Mouse (Mus musculus): ENCODE results near the gene Pfn2. TPM values are rescaled to one million over a fixed set of nuclear protein-coding genes. Genes with fewer than 3 reads are reported as not detected.
"Not testable (repeated sequence)": the region's sequence is repeated elsewhere in the genome, so short reads cannot be mapped to it uniquely, and the experiment has no call there.

Pfn2 gene
- total and polyA plus RNA-seq, 2 experiments from 2014 or later = 27.9 to 38.5 TPM

DNA sequence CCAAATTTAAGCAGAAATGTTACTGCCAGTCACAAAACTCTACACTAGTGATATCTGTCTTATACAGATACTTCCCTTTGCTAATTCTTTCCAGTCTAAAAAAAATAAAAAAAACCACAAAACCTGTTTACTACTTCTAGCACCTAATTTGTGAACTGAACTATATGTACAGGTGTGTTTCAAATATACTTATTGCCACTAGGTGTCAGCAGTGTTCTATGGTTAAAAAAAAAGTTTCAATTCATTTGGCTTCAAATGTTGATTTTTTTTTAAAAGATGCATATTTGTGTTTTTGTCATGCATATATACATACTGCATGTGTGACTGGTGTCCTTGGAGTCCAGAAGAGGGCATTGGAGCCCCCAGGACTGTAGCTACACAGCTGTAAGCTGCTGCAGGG is 4.1 kb downstream of the Pfn2 start:
- Histone ChIP-seq H3K9me3 (replicated peaks; ENCODE audit: control insufficient read depth, low read length) (0 out of 2 replicates have a peak, but pooled peaks cover 4% of the 10 kb centered on the region), H3K27me3 (ENCODE audit: control insufficient read depth, insufficient read depth, low read length) (no peaks in the 10 kb centered on the region), H3K4me3 (ENCODE audit: low read depth, low read length) (no peak overlapping the region), H3K9ac (replicated peaks; ENCODE audit: low read depth, low read length) (no peak overlapping the region), H3K4me2 (ENCODE audit: low read depth, low read length) (no peak overlapping the region), H3K27ac (ENCODE audit: low read depth) (no peak overlapping the region), H3K36me3 (replicated peaks; ENCODE audit: control insufficient read depth, insufficient read depth, low read length) (peaks cover 20% of the 10 kb centered on the region), H3K4me1 (ENCODE audit: control insufficient read depth, insufficient read depth) (peaks cover 13% of the 10 kb centered on the region; the same call in 1 of the 2 replicates)
- ATAC-seq (ENCODE audit: insufficient read depth, low read depth) (no peak), DNase-seq (ENCODE audit: low spot score) (peak; percentile 27)
- TF ChIP-seq CTCF (IDR thresholded peaks at IDR 0.05; ENCODE audit: low read depth) (peak; percentile 52), EP300 (IDR thresholded peaks at IDR 0.05; ENCODE audit: low read depth) (no peak)

- Histone ChIP-seq H3K4me1 (ENCODE audit: control insufficient read depth, insufficient read depth) (no peaks in the 10 kb centered on the region), H3K9me3 (replicated peaks; ENCODE audit: control insufficient read depth, low read length) (0 out of 2 replicates have a peak, but pooled peaks cover 4% of the 10 kb centered on the region), H3K36me3 (replicated peaks; ENCODE audit: control insufficient read depth, insufficient read depth, low read length) (peaks cover 27% of the 10 kb centered on the region), H3K9ac (replicated peaks; ENCODE audit: low read depth, low read length) (no peak overlapping the region), H3K4me2 (ENCODE audit: low read depth, low read length) (no peak overlapping the region), H3K27me3 (ENCODE audit: control insufficient read depth, insufficient read depth, low read length) (no peaks in the 10 kb centered on the region), H3K27ac (ENCODE audit: low read depth) (no peak overlapping the region), H3K4me3 (ENCODE audit: low read depth, low read length) (no peak overlapping the region)
- ATAC-seq (ENCODE audit: insufficient read depth, low read depth) (no peak), DNase-seq (ENCODE audit: low spot score) (no peak)
- WGBS = 84% methylated on average over 4 of the region's 4 CpGs
- TF ChIP-seq CTCF (IDR thresholded peaks at IDR 0.05; ENCODE audit: low read depth) = no peak
These were observed 11.0 kb downstream of the Pfn2 start for GRCm38 (mm10) chr3:57836911-57837310.

DNA sequence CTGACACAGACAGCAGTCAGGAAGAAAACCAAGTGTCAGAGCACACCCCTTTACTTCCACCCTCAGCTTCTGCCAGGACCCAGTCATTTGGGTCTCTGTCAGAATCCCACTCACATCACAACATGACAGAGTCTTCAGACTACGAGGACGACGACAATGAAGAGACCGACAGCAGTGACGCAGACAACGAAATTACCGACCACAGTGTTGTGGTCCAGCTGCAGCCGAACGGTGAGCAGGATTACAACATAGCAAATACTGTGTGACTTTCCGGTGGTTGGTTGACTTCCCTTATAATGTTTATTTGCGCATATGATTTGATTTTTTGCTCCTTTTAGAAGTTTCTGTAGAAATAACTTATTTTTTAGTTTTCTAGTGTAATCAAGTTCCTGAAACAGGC is 14.3 kb downstream of the Pfn2 start:
- H3K9me3 ChIP-seq (replicated peaks; ENCODE audit: control insufficient read depth, low read length) = no peaks in the 10 kb centered on the region
- no peak for TF ChIP-seq EP300 (IDR thresholded peaks at IDR 0.05; ENCODE audit: low read depth)
- no peak for TF ChIP-seq CTCF (IDR thresholded peaks at IDR 0.05; ENCODE audit: low read depth)
- no peak overlapping the region for H3K4me2 ChIP-seq (ENCODE audit: low read depth, low read length)
- no peak for ATAC-seq (ENCODE audit: insufficient read depth, low read depth)
- H3K27ac ChIP-seq (ENCODE audit: low read depth) = no peak overlapping the region
- WGBS = 86% methylated on average over 11 of the region's 11 CpGs
- H3K9ac ChIP-seq (replicated peaks; ENCODE audit: low read depth, low read length) = no peak overlapping the region
- peaks cover 16% of the 10 kb centered on the region for H3K36me3 ChIP-seq (replicated peaks; ENCODE audit: control insufficient read depth, insufficient read depth, low read length)
- DNase-seq (ENCODE audit: low spot score) = no peak
- H3K4me3 ChIP-seq (ENCODE audit: low read depth, low read length) = no peak overlapping the region
- no peaks in the 10 kb centered on the region for H3K4me1 ChIP-seq (ENCODE audit: control insufficient read depth, insufficient read depth)
- no peaks in the 10 kb centered on the region for H3K27me3 ChIP-seq (ENCODE audit: control insufficient read depth, insufficient read depth, low read length)

DNA sequence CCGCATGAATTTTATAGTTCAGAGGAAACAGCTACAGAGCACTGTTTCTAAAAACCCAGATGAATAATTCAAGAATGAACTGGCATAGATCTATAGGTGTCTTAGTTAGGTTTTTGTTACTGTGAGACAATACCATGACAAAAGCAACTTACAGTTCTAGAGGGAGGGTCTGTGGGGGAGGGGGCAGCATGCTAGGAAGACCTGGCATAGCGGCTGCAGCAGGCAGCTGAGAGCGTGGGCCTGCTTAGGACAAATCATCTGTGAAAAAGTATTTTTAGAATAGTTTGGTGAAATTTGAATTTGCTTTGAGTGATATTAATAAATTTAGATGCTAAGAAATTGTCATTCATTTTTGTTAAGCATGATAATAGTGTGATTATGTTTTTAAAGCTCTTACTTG is 22.0 kb downstream of the Pfn2 start:
- 93% methylated on average over 3 of the region's 3 CpGs for WGBS
- no peak overlapping the region for H3K27ac ChIP-seq (ENCODE audit: low read depth)
- H3K36me3 ChIP-seq (replicated peaks; ENCODE audit: control insufficient read depth, insufficient read depth, low read length) = peaks cover 34% of the 10 kb centered on the region; the same call in 1 of the 2 replicates
- H3K4me3 ChIP-seq (ENCODE audit: low read depth, low read length) = no peak overlapping the region
- ATAC-seq (ENCODE audit: insufficient read depth, low read depth) (no peak), DNase-seq (ENCODE audit: low spot score) (no peak)
- no peak overlapping the region for H3K9ac ChIP-seq (replicated peaks; ENCODE audit: low read depth, low read length)
- H3K9me3 ChIP-seq (replicated peaks; ENCODE audit: control insufficient read depth, low read length) = no peaks in the 10 kb centered on the region
- no peak overlapping the region for H3K4me2 ChIP-seq (ENCODE audit: low read depth, low read length)
- no peak for TF ChIP-seq EP300 (IDR thresholded peaks at IDR 0.05; ENCODE audit: low read depth)
- H3K4me1 ChIP-seq (ENCODE audit: control insufficient read depth, insufficient read depth) = no peaks in the 10 kb centered on the region
- no peaks in the 10 kb centered on the region for H3K27me3 ChIP-seq (ENCODE audit: control insufficient read depth, insufficient read depth, low read length)

DNA sequence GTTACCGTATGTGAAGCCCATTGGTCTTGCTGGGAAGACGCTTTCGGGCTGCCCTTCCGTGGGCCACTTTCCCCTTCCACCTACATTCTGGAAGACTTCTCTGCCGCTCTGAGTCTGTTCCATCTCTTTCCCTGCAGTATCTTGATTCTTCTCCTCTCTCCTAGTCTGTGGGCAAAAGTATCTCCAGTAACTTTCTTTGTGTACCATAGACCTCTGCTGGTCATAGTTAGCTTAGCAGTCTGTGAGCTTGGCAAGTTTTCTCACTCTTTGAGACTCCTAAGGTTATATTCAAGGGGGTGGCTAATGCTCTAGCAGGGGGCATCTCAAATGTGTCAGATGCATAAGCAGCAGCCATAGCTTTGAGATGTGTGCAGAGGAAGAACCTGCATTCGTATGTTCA is 32.4 kb downstream of the Pfn2 start:
- H3K4me1 ChIP-seq (ENCODE audit: control insufficient read depth, insufficient read depth) = no peaks in the 10 kb centered on the region
- WGBS = 74% methylated on average over 6 of the region's 6 CpGs
- TF ChIP-seq CTCF (IDR thresholded peaks at IDR 0.05; ENCODE audit: low read depth) (peak; percentile 68), EP300 (IDR thresholded peaks at IDR 0.05; ENCODE audit: low read depth) (no peak)
- H3K27ac ChIP-seq (ENCODE audit: low read depth) = no peak overlapping the region
- H3K9me3 ChIP-seq (replicated peaks; ENCODE audit: control insufficient read depth, low read length) = no peaks in the 10 kb centered on the region
- H3K27me3 ChIP-seq (ENCODE audit: control insufficient read depth, insufficient read depth, low read length) = no peaks in the 10 kb centered on the region
- no peak overlapping the region for H3K9ac ChIP-seq (replicated peaks; ENCODE audit: low read depth, low read length)
- H3K36me3 ChIP-seq (replicated peaks; ENCODE audit: control insufficient read depth, insufficient read depth, low read length) = peaks cover 4% of the 10 kb centered on the region; the same call in 1 of the 2 replicates
- ATAC-seq (ENCODE audit: insufficient read depth, low read depth) (peak; percentile 51), DNase-seq (ENCODE audit: low spot score) (peak; percentile 37)
- H3K4me3 ChIP-seq (ENCODE audit: low read depth, low read length) = no peak overlapping the region
- no peak overlapping the region for H3K4me2 ChIP-seq (ENCODE audit: low read depth, low read length)

DNA sequence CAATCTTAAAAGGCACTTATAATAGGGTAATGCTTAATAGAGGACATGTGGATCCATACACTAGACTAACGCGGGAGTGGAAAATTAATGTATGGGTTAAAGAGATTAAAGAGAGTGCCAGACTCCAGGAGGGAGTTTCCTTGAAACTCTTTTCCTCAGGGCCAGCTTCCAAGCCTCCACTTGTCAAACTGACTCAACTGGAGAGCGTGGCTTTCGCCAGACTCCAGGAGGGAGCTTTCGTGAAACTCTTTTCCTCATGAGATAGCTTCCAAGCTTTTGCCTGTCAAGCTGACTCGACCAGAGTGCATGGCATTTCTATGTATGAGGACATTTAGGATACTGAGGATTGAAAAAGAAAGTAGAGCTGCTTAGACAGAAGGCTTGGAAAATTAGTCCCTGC is 52.8 kb downstream of the Pfn2 start:
- H3K36me3 ChIP-seq (replicated peaks; ENCODE audit: control insufficient read depth, insufficient read depth, low read length); H3K9ac ChIP-seq (replicated peaks; ENCODE audit: low read depth, low read length); DNase-seq (ENCODE audit: low spot score); H3K4me3 ChIP-seq (ENCODE audit: low read depth, low read length); H3K4me1 ChIP-seq (ENCODE audit: control insufficient read depth, insufficient read depth); H3K27me3 ChIP-seq (ENCODE audit: control insufficient read depth, insufficient read depth, low read length); H3K9me3 ChIP-seq (replicated peaks; ENCODE audit: control insufficient read depth, low read length); ATAC-seq (ENCODE audit: insufficient read depth, low read depth): not testable (repeated sequence)
- WGBS = 32% methylated on average over 6 of the region's 6 CpGs
- Histone ChIP-seq H3K4me2 (ENCODE audit: low read depth, low read length) (peak overlapping the region; percentile 19; the same call in 1 of the 2 replicates), H3K27ac (ENCODE audit: low read depth) (0 out of 2 replicates have a peak overlapping the region, but pooled peaks have one; percentile 18)

Other genes with a start within 250 kb of the Pfn2 start
- 18.3 and 70.3 TPM in 2 replicates for gene Commd2, start 196.4 kb downstream of the Pfn2 start, total RNA-seq (2014; rRNA removed; ENCODE audit: low replicate concordance)
- gene Commd2, start 196.4 kb downstream of the Pfn2 start, polyA plus RNA-seq (2015; fragmentation: Nextera tagmentation; extraction: Ambion mirVana) = 53.9 and 55.2 TPM in 2 replicates
- not detected in 2 replicates for gene Ankub1, start 155.3 kb downstream of the Pfn2 start, total RNA-seq (2014; rRNA removed; ENCODE audit: low replicate concordance)
- not detected in 2 replicates for gene Ankub1, start 155.3 kb downstream of the Pfn2 start, polyA plus RNA-seq (2015; fragmentation: Nextera tagmentation; extraction: Ambion mirVana)
- gene Rnf13, start 112.0 kb downstream of the Pfn2 start, total RNA-seq (2014; rRNA removed; ENCODE audit: low replicate concordance) = 47.8 and 59.4 TPM in 2 replicates
- gene Rnf13, start 112.0 kb downstream of the Pfn2 start, polyA plus RNA-seq (2015; fragmentation: Nextera tagmentation; extraction: Ambion mirVana) = 81.5 and 84.5 TPM in 2 replicates